Mouse (Mus musculus) ES-E14 (cell line): ENCODE data around the gene Mau2. TPM values are rescaled to one million over a fixed set of nuclear protein-coding genes. Genes with fewer than 3 reads are reported as not detected.

Experiments
- DNase-seq: peaks from one replicate; pipeline ENCODE4 v3.0.0-alpha.2; 2013; ENCODE audit warnings: low read depth, low spot score
- H3K27ac ChIP-seq: 2 replicates; pipeline ENCODE4 v1.5.1; 2012; ENCODE audit warnings: low read depth, mild to moderate bottlenecking, low read length, moderate library complexity, mixed read lengths; ENCODE audit not compliant: poor library complexity, insufficient read depth, severe bottlenecking
- H3K36me3 ChIP-seq: 2 replicates; pipeline ENCODE4 v1.6.1; 2012; ENCODE audit warnings: mild to moderate bottlenecking, low read length, moderate library complexity, mixed read lengths; ENCODE audit not compliant: control insufficient read depth, poor library complexity, insufficient read depth, severe bottlenecking
- H3K4me1 ChIP-seq, 2 experiments: fragments of 150-350 bp in 1 of 2; sonication (generic) in 1 of 2; 2 replicates each; pipeline ENCODE4 v1.6.1; 2012; ENCODE audit warnings: low read length in 2 of 2, mild to moderate bottlenecking in 1 of 2, mixed read lengths in 1 of 2; ENCODE audit not compliant: control insufficient read depth in 2 of 2, insufficient read depth in 2 of 2, poor library complexity in 1 of 2
- H3K4me3 ChIP-seq, 2 experiments: fragments of 150-350 bp in 1 of 2; sonication (generic) in 1 of 2; 2 replicates each; pipeline ENCODE4 v1.5.1; 2012; ENCODE audit warnings: low read length in 2 of 2, low read depth in 1 of 2, mild to moderate bottlenecking in 1 of 2, mixed read lengths in 1 of 2; ENCODE audit not compliant: insufficient read depth in 1 of 2, poor library complexity in 1 of 2, severe bottlenecking in 1 of 2
- H3K9ac ChIP-seq: 2 replicates; pipeline ENCODE4 v1.6.1; 2012; ENCODE audit warnings: low read depth, mild to moderate bottlenecking, low read length, mixed read lengths; ENCODE audit not compliant: poor library complexity, insufficient read depth, severe bottlenecking
- H3K9me3 ChIP-seq: fragments of 150-350 bp; sonication (generic); 2 replicates; pipeline ENCODE4 v1.6.1; 2012; ENCODE audit warnings: low read depth, mild to moderate bottlenecking, low read length; ENCODE audit not compliant: control insufficient read depth, insufficient read depth
- CHD2 ChIP-seq: IDR thresholded peaks from 2 replicates; pipeline ENCODE4 v1.6.1; 2014; ENCODE audit warnings: mild to moderate bottlenecking, low read depth, low read length, inconsistent platforms
- HCFC1 ChIP-seq: IDR thresholded peaks from 2 replicates; pipeline ENCODE4 v1.6.1; 2012; ENCODE audit warnings: low read length, inconsistent platforms, borderline replicate concordance; ENCODE audit not compliant: insufficient read depth
- MAFK ChIP-seq: IDR thresholded peaks from 2 replicates; pipeline ENCODE4 v1.6.1; 2014; ENCODE audit warnings: mild to moderate bottlenecking, low read depth, low read length, inconsistent platforms; ENCODE audit not compliant: insufficient read depth
- ZC3H11A ChIP-seq: IDR thresholded peaks from 2 replicates; pipeline ENCODE4 v1.6.1; 2012; ENCODE audit warnings: low read depth, mild to moderate bottlenecking, inconsistent platforms, low read length, borderline replicate concordance
- ZNF384 ChIP-seq: IDR thresholded peaks from 2 replicates; pipeline ENCODE4 v1.6.1; 2012; ENCODE audit warnings: low read depth, low read length, inconsistent platforms
- in situ Hi-C, 2 experiments: fragments of 600-800 bp; cut with MboI; formaldehyde crosslinking; loops; one replicate each; pipeline ENCODE4 v1.15.1; 2025; ENCODE audit warnings: low sequenced_read_pairs in 2 of 2, inconsistent platforms in 1 of 2; ENCODE audit not compliant: unreplicated experiment in 2 of 2
- total RNA-seq: library from RNA; depleted of rRNA; stranded (reverse); fragments of 300-350 nt; gene quantifications from 2 replicates; pipeline ENCODE4 v1.2.3, GENCODE M21; 2012

Mau2 gene
- total RNA-seq, 1 experiment: 82.4 TPM

DNA sequence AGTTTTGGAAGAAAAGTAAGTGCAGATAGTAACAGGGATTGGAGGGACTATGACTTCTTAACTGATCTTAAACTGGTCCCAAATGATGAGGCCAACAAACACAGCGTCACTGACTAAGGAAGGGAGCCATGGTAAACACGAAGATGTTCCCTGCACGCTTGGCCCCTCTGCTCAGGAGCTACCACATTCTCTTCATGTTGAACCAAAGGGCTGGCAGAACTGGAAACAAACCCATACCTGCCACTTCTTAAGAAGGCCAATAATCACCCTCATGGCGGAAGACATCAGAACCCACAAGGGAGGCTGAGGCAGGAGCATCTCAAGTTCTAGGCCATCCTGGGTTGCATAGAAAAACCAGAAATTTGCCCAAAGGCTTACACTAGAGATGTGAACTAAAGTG lies 43.3 kb downstream of the Mau2 start:
- no peak for DNase-seq
- in situ Hi-C loops: no loop called here
- Histone ChIP-seq H3K36me3 (no peaks in the 10 kb centered on the region), H3K9me3 (no peaks in the 10 kb centered on the region), H3K9ac (no peak overlapping the region), H3K27ac (no peak overlapping the region), H3K4me3 (no peak overlapping the region), H3K4me1 (peaks cover 6 to 8% of the 10 kb centered on the region in 2 experiments; a peak in 3 of 4 replicates)
- TF ChIP-seq ZNF384 (peak; percentile 86), ZC3H11A (no peak)

DNA sequence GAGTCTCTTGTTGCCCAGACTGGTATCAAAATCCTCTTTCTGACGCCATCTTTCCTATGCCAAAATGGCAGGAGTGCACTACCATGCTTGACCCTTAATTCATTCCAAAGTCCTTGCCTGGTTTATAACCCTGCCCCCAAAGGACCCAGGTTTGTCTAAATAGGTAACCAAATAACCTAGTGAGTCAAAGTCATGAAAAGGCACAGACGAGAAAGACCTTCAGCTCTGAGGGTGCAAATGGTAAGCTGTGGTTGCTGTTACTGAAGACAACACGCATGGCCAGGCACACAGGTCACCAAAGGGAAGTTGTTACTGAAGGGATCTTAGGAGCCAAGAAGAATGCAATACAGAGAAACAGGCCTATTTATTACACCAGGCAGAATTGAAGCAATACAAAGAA lies 43.8 kb downstream of the Mau2 start:
- in situ Hi-C loops: no loop called here
- no peak overlapping the region for H3K4me3 ChIP-seq
- no peak overlapping the region for H3K9ac ChIP-seq
- no peak for DNase-seq
- no peak overlapping the region for H3K27ac ChIP-seq
- no peaks in the 10 kb centered on the region for H3K9me3 ChIP-seq
- H3K4me1 ChIP-seq: peaks cover 5 to 6% of the 10 kb centered on the region in 2 experiments; a peak in 3 of 4 replicates
- no peaks in the 10 kb centered on the region for H3K36me3 ChIP-seq
- TF ChIP-seq MAFK (no peak), CHD2 (no peak), ZC3H11A (no peak), HCFC1 (no peak), ZNF384 (no peak)

DNA sequence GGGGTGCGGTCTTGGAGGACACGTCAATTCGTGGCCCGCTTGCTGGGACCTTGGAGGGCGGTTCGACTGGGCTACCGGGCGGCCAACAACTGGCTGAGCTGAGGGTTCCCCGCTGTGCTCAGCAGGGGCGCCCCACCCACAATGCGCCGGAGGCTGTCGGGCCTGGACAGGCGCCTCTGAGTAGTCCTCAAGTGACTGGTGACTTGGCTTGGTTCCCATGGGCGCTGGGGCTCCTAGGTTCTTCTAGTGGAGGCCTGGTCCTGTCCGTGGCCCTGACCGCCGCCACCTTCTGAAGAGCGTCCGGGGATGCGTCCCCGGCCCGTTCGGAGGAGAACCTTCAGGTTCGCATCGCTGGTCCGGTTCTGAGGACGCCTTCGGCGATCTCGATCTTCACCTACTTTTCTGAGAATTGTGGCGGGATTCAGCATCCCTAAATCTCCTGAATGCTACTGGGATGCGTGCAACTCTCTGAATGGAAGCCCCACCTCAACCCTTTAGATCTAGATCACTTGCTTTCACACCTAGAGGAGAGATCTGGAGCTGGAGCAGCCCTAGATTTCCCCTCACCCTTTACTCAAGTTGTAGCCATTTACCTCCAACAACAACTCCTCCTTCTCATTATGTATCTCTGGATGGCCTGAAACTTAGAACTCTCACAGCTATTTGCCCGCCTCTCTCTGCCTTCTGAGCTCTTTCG lies 45.8 kb downstream of the Mau2 start:
- Histone ChIP-seq H3K36me3 (no peaks in the 10 kb centered on the region), H3K9me3 (no peaks in the 10 kb centered on the region), H3K9ac (peak overlapping the region; percentile 72), H3K27ac (peak overlapping the region; percentile 63), H3K4me1 (peaks cover 0 to 5% of the 10 kb centered on the region in 2 experiments; a peak in 2 of 4 replicates), H3K4me3 (peak overlapping the region; percentile 66 to 82)
- TF ChIP-seq HCFC1: no peak
- no peak for DNase-seq
- in situ Hi-C loops: no loop called here

DNA sequence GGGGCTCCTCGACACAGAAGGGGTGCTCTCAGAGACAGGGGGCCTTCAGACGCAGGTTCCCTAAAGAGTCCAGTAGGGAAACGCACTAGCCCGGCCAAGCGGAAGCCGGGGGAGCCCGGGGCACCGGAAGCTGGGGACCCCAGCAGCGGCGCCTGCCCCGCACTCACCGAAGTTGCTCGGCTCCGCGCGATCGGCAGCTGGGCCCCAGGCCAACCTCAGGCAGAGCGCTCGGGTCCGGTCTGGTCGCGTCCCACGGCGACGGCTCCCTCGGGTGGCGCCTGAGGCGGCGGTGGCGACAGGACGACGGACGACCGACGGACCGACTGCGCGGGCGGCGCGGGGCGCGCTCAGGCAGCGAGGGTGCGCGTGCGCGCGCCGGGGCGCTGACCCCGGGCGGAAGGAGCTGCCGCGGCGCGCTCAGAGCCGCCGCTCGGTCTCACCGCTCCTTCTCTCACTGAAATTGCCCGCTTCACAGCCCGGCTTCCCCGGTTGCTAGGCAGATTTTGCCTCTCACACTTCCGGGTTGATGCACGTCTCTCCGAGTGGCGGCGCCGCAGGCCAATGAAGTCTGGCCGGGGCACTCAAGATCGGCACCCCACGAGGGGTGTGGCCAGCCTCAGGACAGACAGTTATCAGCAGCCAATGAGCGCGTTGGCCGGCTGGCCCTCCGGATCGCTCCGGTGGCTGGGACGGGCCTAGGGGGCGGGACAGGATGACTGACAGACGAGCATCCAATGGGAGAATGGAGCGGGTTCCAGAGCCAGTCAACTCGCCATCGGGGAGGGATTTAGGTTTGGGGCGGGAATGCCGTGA lies 46.6 kb downstream of the Mau2 start, which contains the start of gene Gatad2a:
Gatad2a (minus strand) TSS at position 609 of the 813 bp plus-strand sequence.
- DNase-seq: peak; percentile 99
- H3K4me3 ChIP-seq: peak within 1 kb of the TSS; percentile 94 to 99
- H3K27ac ChIP-seq: peak within 1 kb of the TSS; percentile 74
- in situ Hi-C loops: no loop called here
- no peaks in the 10 kb centered on the region for H3K36me3 ChIP-seq
- H3K4me1 ChIP-seq: peaks cover 0 to 5% of the 10 kb centered on the region in 2 experiments; a peak in 2 of 4 replicates
- H3K9ac ChIP-seq: peak within 1 kb of the TSS; percentile 95
- no peak for TF ChIP-seq ZC3H11A
- no peak for TF ChIP-seq MAFK
- no peak for TF ChIP-seq ZNF384
- TF ChIP-seq CHD2: peak; percentile 92
- TF ChIP-seq HCFC1: peak; percentile 34; the same call in 1 of the 2 replicates
- no peaks in the 10 kb centered on the region for H3K9me3 ChIP-seq
